Mouse (Mus musculus) heart, adult 8-10 months (tissue): ENCODE data around the gene Abcc6. TPM values are rescaled to one million over a fixed set of nuclear protein-coding genes. Genes with fewer than 3 reads are reported as not detected.
A peak's percentile ranks its signal among the peaks of the same experiment; 100 is the strongest.
"Not testable (repeated sequence)": the region's sequence is repeated elsewhere in the genome, so short reads cannot be mapped to it uniquely, and the experiment has no call there.

Source experiments
- DNase-seq: peaks from one replicate; pipeline ENCODE4 v3.0.0; 2022; ENCODE audit warnings: low spot score
- total RNA-seq, 4 experiments: library from RNA; stranded (reverse); gene quantifications; 2 replicates each; pipeline ENCODE4 v1.2.4; 2022

Gene Abcc6
- total RNA-seq, 4 experiments from 2014 or later, result not detected

GRCm38 (mm10) chr7:45933766-45934165 is 96.3 kb downstream of the Abcc6 start:
- not testable (repeated sequence) for DNase-seq

GRCm38 (mm10) chr7:45929688-45930087 is 100.4 kb downstream of the Abcc6 start:
- DNase-seq, result no peak

- DNase-seq, result no peak
Measured at GRCm38 (mm10) chr7:45928626-45929295, 101.3 kb downstream of the Abcc6 start.

- no peak for DNase-seq
Measured at GRCm38 (mm10) chr7:45924429-45924816, 105.7 kb downstream of the Abcc6 start.

- peak; percentile 91 for DNase-seq
Measured at GRCm38 (mm10) chr7:45923762-45924428, 106.2 kb downstream of the Abcc6 start, which contains the start of gene Ccdc114. Gene Ccdc114, plus strand, starts transcription at chr7:45924072.

- peak; percentile 98 for DNase-seq
Measured at GRCm38 (mm10) chr7:45922928-45923761, 107.0 kb downstream of the Abcc6 start.

GRCm38 (mm10) chr7:45921950-45922600 is 108.0 kb downstream of the Abcc6 start:
- DNase-seq, result peak; percentile 10

GRCm38 (mm10) chr7:45921242-45921621 is 108.9 kb downstream of the Abcc6 start, which contains the start of gene Emp3:
Gene Emp3, minus strand, starts transcription at chr7:45921404.
- DNase-seq, result peak; percentile 56

GRCm38 (mm10) chr7:45920583-45921241 is 109.4 kb downstream of the Abcc6 start:
- peak; percentile 33 for DNase-seq

- no peak for DNase-seq
Measured at GRCm38 (mm10) chr7:45919761-45920160, 110.3 kb downstream of the Abcc6 start.

GRCm38 (mm10) chr7:45919083-45919671 is 110.9 kb downstream of the Abcc6 start:
- DNase-seq, result no peak

- DNase-seq, result no peak
Measured at GRCm38 (mm10) chr7:45917926-45918325, 112.2 kb downstream of the Abcc6 start.

Other genes starting within 250 kb of the Abcc6 start
- under 1 TPM in 1 of 4 experiments, not detected in 3; 0.22 TPM for gene Lmtk3, start 246.6 kb downstream of the Abcc6 start, total RNA-seq
- gene Sult2b1, start 245.6 kb downstream of the Abcc6 start, total RNA-seq, result not detected
- 10 to 100 TPM; 54.0 to 65.5 (median 62.1) TPM for gene Cyth2, start 215.7 kb downstream of the Abcc6 start, total RNA-seq
- gene Kcnj14, start 205.5 kb downstream of the Abcc6 start, total RNA-seq, result 1 to 10 TPM in 3 of 4 experiments, under 1 TPM in 1; 0.87 to 6.1 (median 3.1) TPM
- gene Grwd1, start 199.4 kb downstream of the Abcc6 start, total RNA-seq, result 10 to 100 TPM; 10.2 to 16.0 (median 13.6) TPM
- 100 to 1,000 TPM; 115 to 134 (median 127) TPM for gene Kdelr1, start 157.5 kb downstream of the Abcc6 start, total RNA-seq
- gene Grin2d, start 151.9 kb downstream of the Abcc6 start, total RNA-seq, result 1 to 10 TPM; 1.1 to 2.2 (median 1.3) TPM
- not detected for gene Syngr4, start 133.6 kb downstream of the Abcc6 start, total RNA-seq
- gene Tmem143, start 133.4 kb downstream of the Abcc6 start, total RNA-seq, result 100 to 1,000 TPM; 115 to 143 (median 126) TPM
- 10 to 100 TPM; 17.3 to 24.6 (median 22.3) TPM for gene Emp3, start 108.9 kb downstream of the Abcc6 start, total RNA-seq
- gene Ccdc114, start 106.2 kb downstream of the Abcc6 start, total RNA-seq, result 1 to 10 TPM in 3 of 4 experiments, under 1 TPM in 1; 0.66 to 1.4 (median 1.2) TPM
- 100 to 1,000 TPM in 1 of 4 experiments, 10 to 100 TPM in 3; 87.3 to 107 (median 96.3) TPM for gene Nomo1, start 3.4 kb upstream of the Abcc6 start, total RNA-seq
- 100 to 1,000 TPM; 130 to 134 (median 132) TPM for gene Kcnj11, start 70.5 kb upstream of the Abcc6 start, total RNA-seq
- 10 to 100 TPM; 39.5 to 54.6 (median 45.7) TPM for gene Abcc8, start 149.7 kb upstream of the Abcc6 start, total RNA-seq
- 1 to 10 TPM; 3.8 to 6.9 (median 5.6) TPM for gene Ush1c, start 208.2 kb upstream of the Abcc6 start, total RNA-seq
- gene Otog, start 210.7 kb upstream of the Abcc6 start, total RNA-seq, result under 1 TPM; 0.03 to 0.06 (median 0.06) TPM